ENCODE assay signal across 8 mouse cellular contexts in the genomic region with DNA sequence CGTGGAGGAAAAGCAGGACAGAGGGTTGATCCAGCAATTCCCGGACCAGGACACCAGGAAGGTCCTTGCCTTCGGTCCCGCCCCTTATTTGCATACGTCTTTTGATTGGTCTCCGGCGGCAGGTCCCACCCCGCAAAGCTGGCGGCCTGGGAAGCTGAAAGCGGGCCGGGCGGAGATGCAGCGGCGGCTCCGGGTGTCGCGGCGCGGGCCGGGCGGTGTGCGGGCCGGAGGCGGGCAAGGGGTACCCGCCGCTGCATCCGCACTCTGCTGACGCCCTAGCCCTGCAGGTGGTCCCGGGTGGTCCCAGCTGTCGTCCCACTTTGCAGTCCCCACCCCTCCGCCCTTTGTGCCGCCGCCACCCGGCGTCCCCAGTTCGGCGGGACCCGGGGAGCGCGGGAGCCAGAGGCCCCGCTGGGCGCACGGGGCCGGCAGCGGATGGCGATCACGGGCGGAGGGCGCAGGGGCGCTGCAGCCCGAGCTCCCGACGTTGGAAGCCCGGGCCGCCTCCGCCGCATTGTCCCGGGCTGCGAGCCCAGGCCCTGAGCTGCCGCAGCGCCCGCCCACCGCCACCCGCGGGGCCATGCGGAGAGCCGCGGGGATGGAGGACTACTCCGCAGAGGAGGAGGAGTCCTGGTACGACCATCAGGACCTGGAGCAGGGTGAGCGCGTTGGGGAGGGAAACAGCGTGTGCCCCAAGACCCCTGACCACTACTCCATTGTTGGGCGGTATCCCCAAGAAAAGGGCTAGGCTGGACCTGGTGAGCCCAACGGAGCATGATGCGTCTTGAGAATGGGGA. TPM values are rescaled to one million over a fixed set of nuclear protein-coding genes. Genes with fewer than 3 reads are reported as not detected.
DNase-seq lines count a peak whose midpoint lies in the region; ATAC-seq lines count a peak whose summit lies in the region.

A gene (plus strand): TSS at position 174 of the 797 bp plus-strand sequence.

- no peaks in the 10 kb centered on the region for H3K36me3 ChIP-seq in hindbrain, embryonic 15.5 days

- DNase-seq in ZHBTc4 (ENCODE audit: low read depth, low spot score), result peak; percentile 96
- peak; percentile 93 to 96 for DNase-seq in cerebellum, postnatal 25 days
- peak; percentile 91 for DNase-seq in gastrocnemius, adult 18-20 months (ENCODE audit: low spot score)
- peak; percentile 83 for DNase-seq in left cerebral cortex, adult 11 months (ENCODE audit: low spot score)
- peak; percentile 95 for DNase-seq in lung, postnatal 25 days (ENCODE audit: low spot score)
- peak; percentile 84 to 85 for DNase-seq in right cerebral cortex, adult 2 months (ENCODE audit: low spot score in 2 of 2)
- peak; percentile 92 for DNase-seq in yolk sac, embryonic 10.5 days (ENCODE audit: low spot score)

- peak within 1 kb of the TSS; percentile 96 for H3K27ac ChIP-seq in hindbrain, embryonic 15.5 days (replicated peaks)

- no peaks in the 10 kb centered on the region for H3K9me3 ChIP-seq in hindbrain, embryonic 15.5 days

- no peaks in the 10 kb centered on the region for H3K27me3 ChIP-seq in hindbrain, embryonic 15.5 days

- WGBS in hindbrain, embryonic 15.5 days, result under 1% methylated on average over 76 of the region's 76 CpGs

- peak; percentile 91 for ATAC-seq in hindbrain, embryonic 15.5 days (ENCODE audit: low FRiP score, low read depth)

- peaks cover 42% of the 10 kb centered on the region for H3K4me1 ChIP-seq in hindbrain, embryonic 15.5 days (replicated peaks)

- H3K9ac ChIP-seq in hindbrain, embryonic 15.5 days, result peak within 1 kb of the TSS; percentile 99

- H3K4me2 ChIP-seq in hindbrain, embryonic 15.5 days, result peak within 1 kb of the TSS; percentile 92

- peak within 1 kb of the TSS; percentile 92 for H3K4me3 ChIP-seq in hindbrain, embryonic 15.5 days

RNA-seq across cellular contexts. Expression of the gene that starts here (rescaled TPM):
- total RNA-seq in gastrocnemius, adult 18-20 months (2021), result 1 to 10 TPM; 1.2 to 1.5 TPM
- polyA plus RNA-seq in hindbrain, embryonic 15.5 days (2015; fragmentation: Nextera tagmentation; extraction: Ambion mirVana), result 25.0 and 27.0 TPM in 2 replicates

Comparison
In these comparisons a context has a peak if more than half of its experiments do, and no peak if none do; other contexts are left out.
1. Peak in every context shown above with its lines: DNase-seq, ATAC-seq, H3K4me3 ChIP-seq and H3K27ac ChIP-seq.